Mouse (Mus musculus) liver, embryonic 11.5 days (tissue): Measurements from ENCODE around the gene Zfp456. TPM values are rescaled to one million over a fixed set of nuclear protein-coding genes. Genes with fewer than 3 reads are reported as not detected.
A peak's percentile ranks its signal among the peaks of the same experiment; 100 is the strongest.
"Not testable (repeated sequence)": the region's sequence is repeated elsewhere in the genome, so short reads cannot be mapped to it uniquely, and the experiment has no call there.

Source experiments
- ATAC-seq: fragments of 200-750 bp; cut with Nextera tagmentation; replicated peaks from 2 replicates; pipeline ENCODE4 v1.8.0; 2017; ENCODE audit warnings: moderate number of reproducible peaks, mild to moderate bottlenecking, moderate TSS enrichment, moderate library complexity; ENCODE audit not compliant: low FRiP score
- DNase-seq: peaks from one replicate; pipeline ENCODE4 v3.0.0-alpha.2; 2017; ENCODE audit warnings: low spot score
- H3K27ac ChIP-seq: fragments of 300-500 bp; sonication (generic); 2 replicates; pipeline ENCODE4 v1.5.1; 2014; ENCODE audit warnings: mild to moderate bottlenecking, low read depth, low read length, control low read depth
- H3K27me3 ChIP-seq: fragments of 300-500 bp; sonication (generic); replicated peaks from 2 replicates; pipeline ENCODE4 v1.6.1; 2014; ENCODE audit warnings: low read length, mixed read lengths; ENCODE audit not compliant: control insufficient read depth, insufficient read depth
- H3K36me3 ChIP-seq: fragments of 300-500 bp; sonication (generic); 2 replicates; pipeline ENCODE4 v1.6.1; 2014; ENCODE audit warnings: mild to moderate bottlenecking, low read length, moderate library complexity, mixed read lengths; ENCODE audit not compliant: control insufficient read depth, insufficient read depth
- H3K4me1 ChIP-seq: fragments of 300-500 bp; sonication (generic); replicated peaks from 2 replicates; pipeline ENCODE4 v1.6.1; 2014; ENCODE audit warnings: low read length, mixed read lengths; ENCODE audit not compliant: control insufficient read depth, insufficient read depth
- H3K4me2 ChIP-seq: fragments of 300-500 bp; sonication (generic); 2 replicates; pipeline ENCODE4 v1.6.1; 2014; ENCODE audit warnings: mild to moderate bottlenecking, control low read depth, moderate library complexity
- H3K4me3 ChIP-seq: fragments of 300-500 bp; sonication (generic); 2 replicates; pipeline ENCODE4 v1.5.1; 2014; ENCODE audit warnings: low read depth, low read length, control low read depth
- H3K9ac ChIP-seq: fragments of 300-500 bp; sonication (generic); 2 replicates; pipeline ENCODE4 v1.6.1; 2014; ENCODE audit warnings: low read depth, low read length, control low read depth
- H3K9me3 ChIP-seq: fragments of 300-500 bp; sonication (generic); 2 replicates; pipeline ENCODE4 v1.6.1; 2016; ENCODE audit warnings: low read length, inconsistent platforms, mixed read lengths; ENCODE audit not compliant: control insufficient read depth
- WGBS: fragments of 180-500 bp; shearing (Covaris S2); extraction: QIAGEN DNeasy Blood & Tissue Kit; methylation state at CpG from one replicate; pipeline ENCODE4 v1.1.7; 2014; 5-methylcytosine and 5-hydroxymethylcytosine counted together
- polyA plus RNA-seq: library from polyadenylated mRNA; unstranded; fragments of >200 nt; fragmentation: Nextera tagmentation; extraction: Ambion mirVana; gene quantifications from 2 replicates; pipeline ENCODE4 v1.2.1, GENCODE M21; 2014

The Zfp456 gene
- 1.4 and 1.5 TPM in 2 replicates for polyA plus RNA-seq

- not testable (repeated sequence) for H3K4me1 ChIP-seq, H3K27me3 ChIP-seq, H3K36me3 ChIP-seq, H3K27ac ChIP-seq, H3K9me3 ChIP-seq
- WGBS, result 9% methylated on average over 14 of the region's 15 CpGs
- ATAC-seq, result peak; percentile 97
- H3K9ac ChIP-seq, result peak within 1 kb of the TSS; percentile 60
- H3K4me2 ChIP-seq, result peak within 1 kb of the TSS; percentile 68
- peak within 1 kb of the TSS; percentile 59 for H3K4me3 ChIP-seq
- peak; percentile 71 for DNase-seq
Observed at GRCm38 (mm10) chr13:67375050-67375911, at the start of gene Zfp456, which contains the start of gene Gm28041. Gene Zfp456 (minus strand): TSS chr13:67375810. Gene Gm28041 (minus strand): TSS chr13:67375733.

- not testable (repeated sequence) for ATAC-seq, H3K27me3 ChIP-seq
Observed at GRCm38 (mm10) chr13:67422532-67422931, 46.9 kb upstream of the Zfp456 start.

GRCm38 (mm10) chr13:67421207-67421857 is 45.7 kb upstream of the Zfp456 start, which contains the start of gene Zfp459:
Gene Zfp459 (minus strand): TSS chr13:67421418.
- peak; percentile 80 for ATAC-seq
- no peaks in the 10 kb centered on the region for H3K9me3 ChIP-seq

More at GRCm38 (mm10) chr13:67422532-67422931, 46.9 kb upstream of the Zfp456 start:
- not testable (repeated sequence) for H3K36me3 ChIP-seq, H3K4me1 ChIP-seq, H3K9me3 ChIP-seq, H3K27ac ChIP-seq, DNase-seq, H3K4me2 ChIP-seq, H3K9ac ChIP-seq, H3K4me3 ChIP-seq
- WGBS, result 82% methylated on average over 2 of the region's 2 CpGs

GRCm38 (mm10) chr13:67420558-67421206 is 45.1 kb upstream of the Zfp456 start:
- Histone ChIP-seq H3K27ac (no peak overlapping the region), H3K9me3 (no peaks in the 10 kb centered on the region), H3K4me1 (0 out of 2 replicates have a peak, but pooled peaks cover 3% of the 10 kb centered on the region), H3K9ac (peak overlapping the region; percentile 46), H3K4me3 (peak overlapping the region; percentile 57), H3K36me3 (no peaks in the 10 kb centered on the region), H3K4me2 (peak overlapping the region; percentile 89), H3K27me3 (no peaks in the 10 kb centered on the region)
- WGBS, result 35% methylated on average over 11 of the region's 11 CpGs
- DNase-seq (no peak), ATAC-seq (no peak)

More at GRCm38 (mm10) chr13:67421207-67421857, 45.7 kb upstream of the Zfp456 start, which contains the start of gene Zfp459:
- peak; percentile 73 for DNase-seq
- H3K4me3 ChIP-seq, result peak within 1 kb of the TSS; percentile 57
- H3K4me2 ChIP-seq, result peak within 1 kb of the TSS; percentile 89
- WGBS, result 2% methylated on average over 22 of the region's 22 CpGs
- H3K4me1 ChIP-seq, result 0 out of 2 replicates have a peak, but pooled peaks cover 3% of the 10 kb centered on the region
- peak within 1 kb of the TSS; percentile 46 for H3K9ac ChIP-seq
- H3K27ac ChIP-seq, result no peak within 1 kb of the TSS
- no peaks in the 10 kb centered on the region for H3K27me3 ChIP-seq
- no peaks in the 10 kb centered on the region for H3K36me3 ChIP-seq

DNA sequence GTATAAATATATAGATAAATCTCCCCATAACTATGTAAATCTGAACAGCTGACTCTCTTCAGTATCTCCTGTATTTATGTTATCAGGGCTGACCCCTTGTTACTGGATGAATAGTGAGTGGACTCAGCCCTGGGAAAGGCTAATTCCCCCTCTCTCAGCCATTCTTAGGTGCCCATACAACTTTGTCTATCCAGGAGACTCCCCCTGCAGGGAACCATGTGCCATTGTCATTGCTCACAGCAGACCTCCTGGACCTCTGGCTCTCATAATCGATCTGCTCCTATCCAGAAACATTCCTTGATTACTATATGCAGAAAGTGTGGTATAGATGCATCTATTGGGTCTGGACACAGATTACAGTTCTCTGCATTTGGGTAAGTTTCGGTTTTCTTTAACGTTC is 41.2 kb upstream of the Zfp456 start:
- whole genome bisulfite sequencing, result 82% methylated on average over 3 of the region's 3 CpGs
- ATAC-seq, result no peak
- no peak overlapping the region for H3K9ac ChIP-seq

DNA sequence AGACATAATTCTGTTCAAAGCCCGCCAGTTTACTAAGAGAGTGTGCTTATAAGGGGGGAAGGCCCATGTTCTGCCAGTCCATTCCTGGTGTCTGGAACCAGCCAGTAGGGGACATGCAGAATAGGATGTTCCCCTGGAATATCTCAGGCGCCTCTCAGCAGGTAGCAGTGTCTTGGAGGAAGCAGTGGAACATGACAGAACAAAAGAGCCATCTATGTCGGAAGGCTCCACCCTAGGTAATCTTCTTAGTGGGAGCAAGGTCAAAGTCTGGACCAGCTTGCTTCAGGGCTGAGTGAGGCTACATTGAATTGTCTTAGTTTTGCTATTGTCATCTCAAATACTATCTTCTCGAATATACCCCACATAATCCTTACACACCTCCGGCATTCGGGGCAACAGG is 40.1 kb upstream of the Zfp456 start:
- Histone ChIP-seq H3K4me2 (no peak overlapping the region), H3K27me3 (no peaks in the 10 kb centered on the region), H3K36me3 (no peaks in the 10 kb centered on the region), H3K27ac (no peak overlapping the region), H3K9me3 (no peaks in the 10 kb centered on the region), H3K4me1 (0 out of 2 replicates have a peak, but pooled peaks cover under 1% of the 10 kb centered on the region), H3K4me3 (no peak overlapping the region), H3K9ac (no peak overlapping the region)
- DNase-seq (no peak), ATAC-seq (no peak)
- 82% methylated on average over 6 of the region's 6 CpGs for WGBS

More for the DNA sequence above, 41.2 kb upstream of the Zfp456 start:
- DNase-seq, result no peak
- Histone ChIP-seq H3K4me2 (no peak overlapping the region), H3K27me3 (no peaks in the 10 kb centered on the region), H3K36me3 (no peaks in the 10 kb centered on the region), H3K27ac (no peak overlapping the region), H3K4me1 (0 out of 2 replicates have a peak, but pooled peaks cover 3% of the 10 kb centered on the region), H3K4me3 (no peak overlapping the region), H3K9me3 (no peaks in the 10 kb centered on the region)

DNA sequence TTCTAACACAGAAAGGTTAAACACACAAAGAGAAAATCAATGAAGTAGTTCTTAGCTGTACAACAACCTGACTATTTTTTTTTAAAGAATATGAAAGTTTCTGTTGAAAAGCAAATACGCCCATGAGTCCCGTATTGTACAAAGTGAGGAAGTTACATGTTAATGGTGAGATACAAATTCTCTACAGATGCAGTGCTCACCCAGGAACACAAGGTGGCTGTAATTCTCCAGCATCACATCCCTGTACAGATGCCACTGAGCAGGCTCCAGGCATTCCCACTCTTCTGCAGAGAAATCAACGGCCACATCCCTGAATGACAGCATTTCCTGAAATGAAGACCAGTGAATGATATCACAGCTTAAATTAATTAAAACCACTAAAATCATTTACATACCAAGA is 38.0 kb upstream of the Zfp456 start:
- ATAC-seq, H3K36me3 ChIP-seq, H3K27ac ChIP-seq, H3K27me3 ChIP-seq, H3K9ac ChIP-seq, H3K4me1 ChIP-seq, H3K4me2 ChIP-seq, DNase-seq, H3K4me3 ChIP-seq, H3K9me3 ChIP-seq: not testable (repeated sequence)
- 71% methylated on average over 3 of the region's 3 CpGs for WGBS

GRCm38 (mm10) chr13:67399183-67399903 is 23.7 kb upstream of the Zfp456 start, which contains the start of gene Zfp429:
Gene Zfp429 (minus strand): TSS chr13:67399819.
- DNase-seq (peak; percentile 78), ATAC-seq (peak; percentile 94)
- H3K9ac ChIP-seq, result peak within 1 kb of the TSS; percentile 58
- H3K27ac ChIP-seq, H3K36me3 ChIP-seq, H3K27me3 ChIP-seq, H3K9me3 ChIP-seq, H3K4me1 ChIP-seq: not testable (repeated sequence)
- H3K4me2 ChIP-seq, result peak within 1 kb of the TSS; percentile 63
- WGBS, result 4% methylated on average over 14 of the region's 16 CpGs
- H3K4me3 ChIP-seq, result peak within 1 kb of the TSS; percentile 64
